Mouse (Mus musculus) c-Kit-positive CD71-positive TER-119-negative erythroid progenitor cells, embryonic 14.5 days (primary cell): ENCODE measurements around the gene H2-K1.
"Not testable (repeated sequence)": the region's sequence is repeated elsewhere in the genome, so short reads cannot be mapped to it uniquely, and the experiment has no call there.

ENCODE experiments used
- DNase-seq: peaks from one replicate; pipeline ENCODE4 v3.0.0-alpha.2; 2013; ENCODE audit warnings: low read depth

H2-K1 gene

GRCm38 (mm10) chr17:33954646-33955554 is 45.2 kb downstream of the H2-K1 start:
- no peak for DNase-seq

DNA sequence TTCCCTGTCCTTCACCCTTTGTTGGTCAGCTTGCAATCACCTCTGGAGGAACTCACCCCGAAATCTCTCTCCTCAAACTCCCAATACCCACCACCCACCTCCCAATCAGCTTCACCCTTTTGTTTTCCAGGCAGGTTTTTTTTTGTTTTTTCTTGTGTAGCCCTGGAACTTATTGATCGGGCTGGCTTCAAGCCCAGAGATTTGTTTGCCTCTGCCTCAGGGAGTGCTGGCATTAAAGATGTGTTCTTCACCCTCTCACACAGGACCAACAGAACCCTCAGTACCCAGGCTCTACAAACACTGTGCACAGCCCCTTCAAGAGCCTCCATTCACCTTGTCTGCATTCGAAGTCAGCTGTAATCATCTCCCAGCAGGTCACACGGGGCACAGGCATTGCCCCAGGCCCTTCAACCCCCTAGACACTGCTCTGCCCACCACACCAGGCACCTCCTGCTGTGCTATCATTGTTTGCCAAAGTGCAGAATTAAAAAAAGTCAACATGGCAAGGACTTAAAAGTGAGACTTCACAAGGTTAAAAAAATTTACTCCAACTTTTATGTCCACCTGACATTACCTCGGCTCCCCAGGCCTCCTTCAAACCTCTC is 46.1 kb downstream of the H2-K1 start:
- no peak for DNase-seq

DNA sequence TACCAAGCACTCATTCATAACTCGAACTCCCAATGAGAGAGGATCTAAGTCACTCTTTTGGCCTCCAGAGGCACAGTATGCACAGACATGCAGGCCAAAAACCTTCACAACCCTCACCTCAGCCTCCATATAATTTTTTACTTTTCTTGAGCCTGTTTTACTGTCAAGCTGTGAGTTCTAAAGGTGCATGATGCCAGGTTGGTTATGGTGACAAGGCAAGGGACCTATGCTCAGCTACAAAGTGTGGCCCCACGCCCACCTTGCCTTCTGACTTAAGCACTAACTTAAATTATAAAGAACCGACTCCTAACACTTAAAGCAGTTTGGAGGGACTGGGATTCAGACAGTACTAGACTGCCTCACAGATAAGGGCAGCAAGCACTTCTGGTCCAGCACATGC is 46.8 kb downstream of the H2-K1 start:
- DNase-seq, result no peak

DNA sequence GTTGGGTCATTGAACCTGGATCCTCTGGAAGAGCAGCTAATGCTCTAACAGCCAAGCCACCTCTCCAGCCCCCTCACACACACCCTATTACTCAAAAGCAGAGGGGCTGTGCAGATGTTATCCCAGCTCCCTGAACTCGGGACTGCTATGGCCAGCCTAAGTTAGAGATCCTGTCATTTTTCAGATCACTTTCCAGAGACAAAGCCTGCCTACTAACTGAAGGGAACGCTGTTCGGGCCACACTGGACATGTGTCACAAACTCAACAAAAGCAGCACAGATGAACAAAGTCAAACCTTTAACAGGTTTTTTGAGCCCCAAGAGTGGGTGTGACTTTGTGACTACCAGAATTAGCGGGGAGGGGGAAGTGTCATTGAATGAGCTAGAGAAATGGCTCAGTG is 47.3 kb downstream of the H2-K1 start:
- DNase-seq, result no peak

DNA sequence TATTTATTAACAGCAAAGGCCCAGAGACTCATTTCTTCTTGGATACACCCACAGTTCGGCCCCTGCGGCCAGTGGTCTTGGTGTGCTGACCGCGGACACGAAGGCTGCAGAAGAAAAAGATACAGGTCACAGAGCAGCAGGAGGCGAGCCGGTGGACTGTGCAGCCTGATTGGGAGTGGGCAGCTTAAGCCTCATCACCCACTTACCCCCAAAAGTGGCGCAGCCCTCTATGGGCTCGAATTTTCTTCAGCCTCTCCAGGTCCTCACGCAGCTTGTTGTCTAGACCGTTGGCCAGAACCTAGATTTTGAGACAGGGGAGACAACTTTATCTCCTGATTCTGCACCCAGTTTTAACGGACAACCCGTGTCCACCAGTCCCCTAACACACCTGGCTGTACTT is 48.1 kb downstream of the H2-K1 start:
- not testable (repeated sequence) for DNase-seq

GRCm38 (mm10) chr17:33951021-33951946 is 48.9 kb downstream of the H2-K1 start, which contains the start of gene B3galt4:
Gene B3galt4, minus strand, starts transcription at chr17:33951488.
- DNase-seq, result peak; percentile 89

DNA sequence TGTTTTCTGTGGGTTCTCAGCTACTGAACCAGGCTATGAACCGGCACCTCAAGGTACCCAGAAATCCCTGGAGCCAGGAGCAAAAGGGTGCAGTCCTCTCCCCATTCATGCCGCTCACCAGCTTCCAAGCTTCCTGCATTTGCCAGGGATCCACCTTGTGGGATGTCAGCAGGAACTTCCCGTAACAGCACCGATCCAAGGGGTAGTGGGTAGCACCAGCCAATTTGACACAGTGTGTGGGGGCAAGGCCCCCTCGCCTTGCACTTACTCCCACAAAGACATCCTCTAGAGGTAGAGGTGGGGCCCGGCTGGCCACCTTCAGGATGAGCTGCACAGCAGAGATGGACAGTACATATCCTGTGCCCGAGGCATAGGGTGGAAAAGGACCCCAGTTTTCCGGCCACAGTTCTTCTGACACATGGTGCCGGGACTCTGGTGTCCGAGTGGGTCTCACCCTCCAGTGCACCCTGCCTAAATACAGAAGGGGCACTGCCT is 50.0 kb downstream of the H2-K1 start:
- DNase-seq, result no peak

DNA sequence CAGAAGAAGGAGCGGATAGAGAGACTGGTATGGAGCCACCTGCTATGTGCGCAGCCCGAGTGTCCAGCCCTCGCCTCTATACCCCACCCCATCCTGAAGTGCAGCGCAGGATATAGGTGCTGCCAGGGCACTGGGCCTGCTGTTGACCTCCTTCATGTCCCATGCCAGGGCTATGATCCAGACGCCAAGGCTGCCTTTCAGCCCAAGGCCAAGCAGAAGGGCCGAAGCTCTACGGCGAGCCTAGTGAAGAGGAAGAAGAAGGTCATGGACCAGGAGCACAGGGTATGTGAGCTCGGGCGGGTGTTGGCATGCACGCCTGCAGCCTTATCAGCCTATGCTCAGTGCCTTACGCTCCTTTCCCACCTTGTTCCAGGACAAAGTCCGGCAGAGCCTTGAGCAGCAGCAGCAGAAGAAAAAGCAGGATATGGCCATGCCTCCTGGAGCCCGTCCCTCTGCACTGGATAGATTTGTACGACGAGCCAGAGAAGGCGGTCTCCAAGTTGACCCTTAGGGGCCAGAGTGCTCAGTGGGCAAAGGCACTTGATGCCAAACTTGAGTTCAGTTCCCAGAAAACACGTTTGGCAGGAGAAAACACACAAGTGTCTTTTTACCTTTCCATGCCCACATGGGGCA is 51.1 kb downstream of the H2-K1 start:
- DNase-seq, result no peak

DNA sequence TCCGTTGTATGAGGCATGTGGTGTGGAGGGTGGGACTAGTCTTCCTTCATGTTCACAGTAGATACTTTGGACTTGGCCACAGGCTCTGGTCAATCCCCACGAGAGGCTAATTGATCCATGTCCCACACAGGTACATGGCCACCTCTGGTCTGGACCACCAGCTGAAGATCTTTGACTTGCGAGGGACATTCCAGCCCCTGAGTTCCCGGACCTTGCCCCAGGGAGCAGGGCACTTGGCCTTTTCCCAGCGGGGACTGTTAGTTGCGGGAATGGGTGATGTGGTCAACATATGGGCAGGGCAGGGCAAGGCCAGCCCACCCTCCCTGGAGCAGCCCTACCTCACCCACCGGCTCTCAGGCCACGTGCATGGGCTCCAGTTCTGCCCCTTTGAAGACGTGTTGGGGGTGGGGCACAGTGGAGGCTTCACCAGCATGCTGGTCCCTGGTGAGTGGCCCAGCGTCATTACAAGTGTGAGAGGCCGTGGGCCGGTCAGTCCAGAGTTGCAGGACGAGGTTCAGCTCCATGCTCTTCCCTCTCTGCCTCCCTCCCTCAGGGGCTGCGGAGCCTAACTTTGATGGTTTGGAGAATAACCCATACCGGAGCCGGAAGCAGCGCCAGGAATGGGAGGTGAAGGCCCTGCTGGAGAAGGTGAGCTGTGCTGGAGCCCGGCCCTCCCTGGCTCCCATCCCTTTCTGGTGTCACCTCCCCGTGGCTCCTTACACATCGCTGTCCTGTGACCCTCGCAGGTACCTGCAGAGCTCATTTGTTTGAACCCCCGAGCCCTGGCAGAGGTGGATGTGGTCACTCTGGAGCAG is 51.9 kb downstream of the H2-K1 start:
- DNase-seq, result no peak

- no peak for DNase-seq
Measured at GRCm38 (mm10) chr17:33947430-33948089, 52.6 kb downstream of the H2-K1 start.
